Mouse (Mus musculus) left cerebral cortex, postnatal 4 days (tissue): Measurements from ENCODE around the gene Gm364. TPM values are rescaled to one million over a fixed set of nuclear protein-coding genes. Genes with fewer than 3 reads are reported as not detected.

Experiments
- DNase-seq: peaks from one replicate; pipeline ENCODE4 v3.0.0-alpha.2; 2022
- intact Hi-C: fragments of 180-260 bp; cut with DNase I; formaldehyde crosslinking; loops from one replicate; pipeline ENCODE4 v1.15.1; 2025
- total RNA-seq, 2 experiments: library from RNA; stranded (reverse); gene quantifications; 2 replicates each; pipeline ENCODE4 v1.2.3; 2021

Gene Gm364
- not detected for total RNA-seq

GRCm38 (mm10) chrX:57408769-57409168 is at the start of gene Gm364:
TSS of gene Gm364 (plus strand) at chrX:57409154.
- intact Hi-C loops: no loop called here
- no peak for DNase-seq

- no peak for DNase-seq
- intact Hi-C loops: no loop called here
Measured at GRCm38 (mm10) chrX:57359316-57359715, 49.6 kb upstream of the Gm364 start.

- intact Hi-C loops: no loop called here
- DNase-seq: no peak
Measured at GRCm38 (mm10) chrX:57364891-57365569, 43.9 kb upstream of the Gm364 start.

GRCm38 (mm10) chrX:57372965-57373364 is 36.0 kb upstream of the Gm364 start:
- intact Hi-C loops: no loop called here
- no peak for DNase-seq

- no peak for DNase-seq
- intact Hi-C loops: no loop called here
Measured at GRCm38 (mm10) chrX:57373543-57373942, 35.4 kb upstream of the Gm364 start.

- no peak for DNase-seq
- intact Hi-C loops: no loop called here
Measured at GRCm38 (mm10) chrX:57374029-57374428, 34.9 kb upstream of the Gm364 start.

- intact Hi-C loops: no loop called here
Measured at GRCm38 (mm10) chrX:57377096-57377495, 31.9 kb upstream of the Gm364 start.

GRCm38 (mm10) chrX:57378579-57378978 is 30.4 kb upstream of the Gm364 start:
- no peak for DNase-seq
- intact Hi-C loops: no loop called here

More at GRCm38 (mm10) chrX:57377096-57377495, 31.9 kb upstream of the Gm364 start:
- no peak for DNase-seq

GRCm38 (mm10) chrX:57380915-57381314 is 28.0 kb upstream of the Gm364 start:
- DNase-seq: peak; percentile 34
- intact Hi-C loops: no loop called here

- intact Hi-C loops: no loop called here
- DNase-seq: peak; percentile 79
Measured at GRCm38 (mm10) chrX:57392367-57393246, 16.3 kb upstream of the Gm364 start, which contains the start of gene Rbmx. TSS of gene Rbmx (minus strand) at chrX:57393036.

- intact Hi-C loops: no loop called here
- no peak for DNase-seq
Measured at GRCm38 (mm10) chrX:57393412-57393811, 15.5 kb upstream of the Gm364 start.

- intact Hi-C loops: no loop called here
Measured at GRCm38 (mm10) chrX:57401388-57401787, 7.6 kb upstream of the Gm364 start.

GRCm38 (mm10) chrX:57403651-57404050 is 5.3 kb upstream of the Gm364 start:
- intact Hi-C loops: no loop called here
- DNase-seq: peak; percentile 2

More at GRCm38 (mm10) chrX:57401388-57401787, 7.6 kb upstream of the Gm364 start:
- DNase-seq: no peak

GRCm38 (mm10) chrX:57431610-57432009 is 22.7 kb downstream of the Gm364 start:
- DNase-seq: no peak
- intact Hi-C loops: loop anchor here (5.0 kb wide), 1 partner anchor 246 kb away; no protein-coding TSS in a partner anchor

GRCm38 (mm10) chrX:57433897-57434296 is 24.9 kb downstream of the Gm364 start:
- intact Hi-C loops: loop anchor here (5.0 kb wide), 1 partner anchor 243 kb away; no protein-coding TSS in a partner anchor
- no peak for DNase-seq

GRCm38 (mm10) chrX:57503634-57504033 is 94.7 kb downstream of the Gm364 start, which contains the start of gene Gpr101:
TSS of gene Gpr101 (minus strand) at chrX:57503757.
- intact Hi-C loops: no loop called here
- DNase-seq: peak; percentile 1

- intact Hi-C loops: no loop called here
- DNase-seq: no peak
Measured at GRCm38 (mm10) chrX:57506247-57506646, 97.3 kb downstream of the Gm364 start.

GRCm38 (mm10) chrX:57521117-57522095 is 112.5 kb downstream of the Gm364 start:
- intact Hi-C loops: no loop called here
- DNase-seq: peak; percentile 11
